Mouse (Mus musculus) cerebellum, adult 8-10 months (tissue): ENCODE data around the gene Ccl3.

Experiments
- DNase-seq: peaks from one replicate; pipeline ENCODE4 v3.0.0; 2022

Ccl3 gene

GRCm38 (mm10) chr11:83618238-83618637, 30.9 kb downstream of the Ccl3 start:
- DNase-seq, result no peak

- no peak for DNase-seq
Observed at GRCm38 (mm10) chr11:83616586-83616985, 32.6 kb downstream of the Ccl3 start.

DNA sequence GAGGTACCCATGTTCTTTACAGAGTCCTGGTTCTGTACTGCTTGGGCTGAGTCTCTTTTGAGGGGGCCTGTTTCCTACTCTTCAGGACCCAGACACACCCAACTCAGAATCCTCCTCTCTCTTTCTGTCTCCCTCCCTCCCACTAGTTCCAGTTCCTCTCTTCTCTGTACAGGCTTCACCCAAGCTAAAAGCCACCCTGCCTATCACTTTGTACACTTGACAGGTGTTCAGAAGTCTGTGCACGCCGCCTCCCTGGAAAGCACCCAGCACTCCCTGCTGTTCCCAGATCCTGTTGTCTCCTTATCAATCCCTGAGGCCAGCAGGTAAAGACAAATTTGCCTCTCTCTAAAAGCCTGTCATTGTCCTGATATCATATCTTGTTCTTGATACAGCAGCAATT, 38.3 kb downstream of the Ccl3 start:
- DNase-seq, result no peak

GRCm38 (mm10) chr11:83606396-83606795, 42.8 kb downstream of the Ccl3 start:
- DNase-seq, result no peak

GRCm38 (mm10) chr11:83605535-83605934, 43.6 kb downstream of the Ccl3 start:
- no peak for DNase-seq

GRCm38 (mm10) chr11:83604698-83605097, 44.5 kb downstream of the Ccl3 start:
- DNase-seq, result no peak

DNA sequence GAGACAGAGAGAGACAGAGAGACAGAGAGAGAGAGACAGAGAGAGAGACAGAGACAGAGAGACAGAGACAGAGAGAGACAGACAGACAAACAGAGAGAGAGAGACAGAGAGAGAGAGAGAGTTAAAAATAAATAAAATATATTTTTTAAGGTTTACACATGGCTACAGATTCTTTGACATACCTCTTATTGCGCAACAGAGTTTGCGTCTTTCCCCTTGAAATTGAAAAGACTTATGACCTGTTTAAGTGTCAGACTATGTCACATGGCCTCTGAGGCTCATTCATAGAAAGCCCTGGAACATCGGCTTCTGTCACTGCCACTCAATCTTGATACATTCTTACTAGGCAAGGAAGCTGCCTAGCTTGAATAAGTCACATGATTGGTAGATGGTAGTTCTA, 45.8 kb downstream of the Ccl3 start:
- DNase-seq, result no peak

DNA sequence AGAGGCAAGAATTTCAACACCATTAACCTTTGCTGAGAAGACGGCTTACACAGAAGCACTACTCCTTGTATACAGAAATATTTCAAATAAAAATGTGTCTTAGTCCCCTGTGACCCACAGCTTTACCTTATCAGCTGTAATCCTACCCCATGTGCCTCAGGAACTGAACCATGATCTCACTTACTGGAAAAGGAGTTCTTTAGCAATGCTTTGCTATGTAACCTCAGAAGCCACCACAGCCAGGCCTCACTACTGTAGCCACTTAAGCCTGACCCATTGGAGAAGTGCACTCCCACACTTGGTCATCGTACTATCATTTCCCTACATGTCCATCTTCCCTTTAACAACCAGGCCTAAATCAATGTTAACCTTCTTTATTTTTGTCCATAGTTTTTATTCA, 48.6 kb downstream of the Ccl3 start:
- DNase-seq, result no peak

DNA sequence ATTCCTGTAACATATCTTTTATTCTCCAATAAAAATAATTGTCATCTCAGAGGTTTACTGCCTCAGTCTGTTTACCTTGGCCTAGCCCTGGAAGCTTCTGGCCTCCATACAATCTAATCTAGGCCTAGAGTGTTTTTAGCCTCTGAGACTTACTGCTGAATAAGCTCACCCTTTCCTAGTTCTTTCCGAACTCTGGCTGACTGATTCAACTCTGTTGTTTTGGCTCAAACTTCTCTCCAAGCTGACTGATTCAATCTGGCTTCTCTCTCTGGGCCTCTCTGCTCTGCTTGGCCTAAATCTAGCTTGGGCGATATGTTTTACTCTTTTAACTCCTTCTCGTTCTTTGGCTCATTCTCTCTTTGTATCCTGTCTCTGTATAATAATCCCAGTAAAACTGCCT, 50.2 kb downstream of the Ccl3 start:
- no peak for DNase-seq

DNA sequence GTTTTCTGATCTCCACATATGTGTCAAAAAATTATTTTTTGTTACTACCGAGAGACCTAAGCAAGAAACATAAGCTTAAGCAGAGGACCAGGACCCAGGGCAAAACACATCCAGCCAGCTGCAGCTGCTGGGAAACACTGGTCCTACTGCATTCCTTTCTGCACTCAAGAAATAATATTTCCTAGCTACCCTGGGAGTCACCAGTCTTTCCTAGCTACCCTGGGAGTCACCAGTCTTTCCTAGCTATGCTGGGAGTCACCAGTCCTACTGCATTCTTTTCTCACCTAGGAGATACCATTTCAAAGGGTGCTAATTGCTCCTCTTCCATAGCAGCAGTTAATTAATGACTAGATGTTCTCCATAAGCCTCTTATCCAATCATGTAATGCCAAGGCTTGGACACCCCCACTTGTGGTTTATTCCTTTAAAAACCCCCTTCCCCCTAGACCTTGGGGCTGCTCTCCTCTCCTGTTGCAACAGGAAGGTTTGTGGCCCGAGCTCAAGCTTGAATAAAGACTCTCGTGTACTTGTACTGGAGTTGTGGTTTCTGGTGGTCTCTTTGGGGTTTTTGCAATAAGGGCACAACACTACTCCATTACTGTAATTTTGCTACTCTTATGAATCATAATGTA, 50.8 kb downstream of the Ccl3 start:
- no peak for DNase-seq
